Mouse (Mus musculus): ENCODE data around the gene Dnm3.

Dnm3 gene

GRCm38 (mm10) chr1:162247216-162247615 lies 230.6 kb downstream of the Dnm3 start:
- no peak for DNase-seq (ENCODE audit: low spot score)

- no peak for DNase-seq (ENCODE audit: low spot score)
Observed at GRCm38 (mm10) chr1:162243651-162243990, 234.2 kb downstream of the Dnm3 start.

- DNase-seq (ENCODE audit: low spot score): no peak
Observed at GRCm38 (mm10) chr1:162242980-162243650, 234.7 kb downstream of the Dnm3 start.

- no peak for DNase-seq (ENCODE audit: low spot score)
Observed at GRCm38 (mm10) chr1:162240720-162241119, 237.1 kb downstream of the Dnm3 start.

- no peak for DNase-seq (ENCODE audit: low spot score)
Observed at GRCm38 (mm10) chr1:162238646-162239045, 239.2 kb downstream of the Dnm3 start.

- no peak for DNase-seq (ENCODE audit: low spot score)
Observed at GRCm38 (mm10) chr1:162236624-162237159, 241.1 kb downstream of the Dnm3 start.

- DNase-seq (ENCODE audit: low spot score): no peak
Observed at GRCm38 (mm10) chr1:162225621-162226147, 252.2 kb downstream of the Dnm3 start.

GRCm38 (mm10) chr1:162224817-162225605 lies 252.8 kb downstream of the Dnm3 start:
- DNase-seq (ENCODE audit: low spot score): no peak

GRCm38 (mm10) chr1:162224061-162224460 lies 253.8 kb downstream of the Dnm3 start:
- no peak for DNase-seq (ENCODE audit: low spot score)

GRCm38 (mm10) chr1:162223258-162223940 lies 254.4 kb downstream of the Dnm3 start:
- no peak for DNase-seq (ENCODE audit: low spot score)

- DNase-seq (ENCODE audit: low spot score): no peak
Observed at GRCm38 (mm10) chr1:162222353-162222752, 255.5 kb downstream of the Dnm3 start.

- no peak for DNase-seq (ENCODE audit: low spot score)
Observed at GRCm38 (mm10) chr1:162221801-162222301, 256.0 kb downstream of the Dnm3 start.

- no peak for DNase-seq (ENCODE audit: low spot score)
Observed at GRCm38 (mm10) chr1:162220891-162221290, 256.9 kb downstream of the Dnm3 start.

GRCm38 (mm10) chr1:162219781-162220180 lies 258.1 kb downstream of the Dnm3 start:
- DNase-seq (ENCODE audit: low spot score): no peak

- no peak for DNase-seq (ENCODE audit: low spot score)
Observed at GRCm38 (mm10) chr1:162218530-162219180, 259.2 kb downstream of the Dnm3 start.

GRCm38 (mm10) chr1:162217340-162217974 lies 260.4 kb downstream of the Dnm3 start:
- DNase-seq (ENCODE audit: low spot score): no peak

- DNase-seq (ENCODE audit: low spot score): no peak
Observed at GRCm38 (mm10) chr1:162216656-162217055, 261.2 kb downstream of the Dnm3 start.

GRCm38 (mm10) chr1:162215743-162216142 lies 262.1 kb downstream of the Dnm3 start:
- DNase-seq (ENCODE audit: low spot score): no peak

- no peak for DNase-seq (ENCODE audit: low spot score)
Observed at GRCm38 (mm10) chr1:162213066-162213465, 264.8 kb downstream of the Dnm3 start.

- no peak for DNase-seq (ENCODE audit: low spot score)
Observed at GRCm38 (mm10) chr1:162210529-162210928, 267.3 kb downstream of the Dnm3 start.

GRCm38 (mm10) chr1:162209487-162210149 lies 268.2 kb downstream of the Dnm3 start:
- DNase-seq (ENCODE audit: low spot score): no peak

Measured in spleen, adult 12 weeks (tissue).